Mouse (Mus musculus) G1E (cell line): ENCODE data around the gene Timp3. TPM values are rescaled to one million over a fixed set of nuclear protein-coding genes. Genes with fewer than 3 reads are reported as not detected.

Experiments
- ATAC-seq: 2 replicates; pipeline ENCODE4 v1.8.0; 2016; ENCODE audit warnings: mild to moderate bottlenecking; ENCODE audit not compliant: insufficient number of reproducible peaks, poor library complexity, low FRiP score, severe bottlenecking; ENCODE audit errors: extremely low read depth
- DNase-seq: peaks from one replicate; pipeline ENCODE4 v3.0.0; 2012; ENCODE audit warnings: low spot score
- H3K27me3 ChIP-seq: 2 replicates; pipeline ENCODE4 v1.6.1; 2012; ENCODE audit warnings: mild to moderate bottlenecking, low read length, inconsistent platforms; ENCODE audit not compliant: insufficient read depth
- H3K36me3 ChIP-seq: replicated peaks from 2 replicates; pipeline ENCODE3; 2012; ENCODE audit warnings: mild to moderate bottlenecking, inconsistent platforms
- H3K4me1 ChIP-seq: 2 replicates; pipeline ENCODE4 v1.6.1; 2012; ENCODE audit warnings: low read depth, low read length, inconsistent platforms, mixed read lengths; ENCODE audit not compliant: insufficient read depth
- H3K4me3 ChIP-seq: 2 replicates; pipeline ENCODE4 v1.5.1; 2012; ENCODE audit warnings: low read depth, mild to moderate bottlenecking, inconsistent platforms, low read length, moderate library complexity, mixed read lengths
- H3K9me3 ChIP-seq: replicated peaks from 2 replicates; pipeline ENCODE4 v1.6.1; 2012; ENCODE audit warnings: inconsistent platforms
- CTCF ChIP-seq: IDR thresholded peaks from 2 replicates; pipeline ENCODE4 v1.5.1; 2012; ENCODE audit warnings: low read depth, low read length, inconsistent platforms, mixed read lengths
- GATA1 ChIP-seq: IDR thresholded peaks from 2 replicates; pipeline ENCODE4 v1.6.1; 2012; ENCODE audit warnings: borderline replicate concordance, low read length, inconsistent platforms, mixed read lengths
- GATA2 ChIP-seq: IDR thresholded peaks from 2 replicates; pipeline ENCODE4 v1.6.1; 2012; ENCODE audit warnings: low read depth, low read length, inconsistent platforms, borderline replicate concordance
- POLR2AphosphoS5 ChIP-seq: IDR thresholded peaks from 2 replicates; pipeline ENCODE4 v1.6.1; 2012; ENCODE audit warnings: low read depth, low read length, inconsistent platforms; ENCODE audit not compliant: insufficient replicate concordance
- TAL1 ChIP-seq: conservative IDR thresholded peaks from 2 replicates; pipeline ENCODE4 v1.6.1; 2012; ENCODE audit warnings: low read depth, low read length, inconsistent platforms, mixed read lengths
- polyA plus RNA-seq: library from polyadenylated mRNA; stranded (reverse); fragments of >175 nt; gene quantifications from 2 replicates; pipeline ENCODE4 v1.2.3, GENCODE M21; 2012
- total RNA-seq, 2 experiments: library from RNA; stranded (forward) in 1 of 2; stranded (reverse) in 1 of 2; fragments of 200-1000 nt in 1 of 2; fragments of >200 nt in 1 of 2; fragmentation: Nextera tagmentation in 1 of 2; gene quantifications; 2 replicates each; pipeline ENCODE4 v1.2.3; 2014 to 2017

Gene Timp3
- 90.5 and 110 TPM in 2 replicates for total RNA-seq (2014; fragmentation: Nextera tagmentation)
- total RNA-seq (2017): 14.2 and 15.0 TPM in 2 replicates
- 13.7 and 15.7 TPM in 2 replicates for polyA plus RNA-seq

GRCm38 (mm10) chr10:86300293-86301116, at the start of gene Timp3:
Gene Timp3, plus strand, starts transcription at chr10:86300372.
- Histone ChIP-seq H3K9me3 (peaks cover 8% of the 10 kb centered on the region), H3K4me3 (peak within 1 kb of the TSS; percentile 80), H3K27me3 (no peaks in the 10 kb centered on the region; the same call in 1 of the 2 replicates), H3K4me1 (peaks cover 47% of the 10 kb centered on the region), H3K36me3 (peaks cover 12% of the 10 kb centered on the region)
- DNase-seq: peak; percentile 59
- no peak for TF ChIP-seq GATA2
- ATAC-seq: no peak

GRCm38 (mm10) chr10:86256221-86256620, 44.0 kb upstream of the Timp3 start:
- ATAC-seq: no peak
- H3K36me3 ChIP-seq: no peaks in the 10 kb centered on the region
- no peak for DNase-seq

GRCm38 (mm10) chr10:86257045-86257444, 43.1 kb upstream of the Timp3 start:
- Histone ChIP-seq H3K4me1 (no peaks in the 10 kb centered on the region), H3K36me3 (no peaks in the 10 kb centered on the region), H3K4me3 (no peak overlapping the region), H3K27me3 (no peaks in the 10 kb centered on the region), H3K9me3 (no peaks in the 10 kb centered on the region)
- DNase-seq (no peak), ATAC-seq (no peak)
- TF ChIP-seq POLR2AphosphoS5: no peak

More at GRCm38 (mm10) chr10:86256221-86256620, 44.0 kb upstream of the Timp3 start:
- TF ChIP-seq TAL1 (no peak), CTCF (no peak), GATA2 (no peak), POLR2AphosphoS5 (no peak), GATA1 (no peak)
- no peaks in the 10 kb centered on the region for H3K27me3 ChIP-seq
- H3K9me3 ChIP-seq: no peaks in the 10 kb centered on the region
- no peak overlapping the region for H3K4me3 ChIP-seq
- no peaks in the 10 kb centered on the region for H3K4me1 ChIP-seq

- Histone ChIP-seq H3K36me3 (no peaks in the 10 kb centered on the region), H3K27me3 (no peaks in the 10 kb centered on the region), H3K4me3 (no peak overlapping the region), H3K4me1 (no peaks in the 10 kb centered on the region), H3K9me3 (no peaks in the 10 kb centered on the region)
- DNase-seq (no peak), ATAC-seq (no peak)
- TF ChIP-seq POLR2AphosphoS5: no peak
- no peak for TF ChIP-seq CTCF
- no peak for TF ChIP-seq GATA2
- no peak for TF ChIP-seq GATA1
- no peak for TF ChIP-seq TAL1
Observed at GRCm38 (mm10) chr10:86258046-86258445, 42.1 kb upstream of the Timp3 start.

- Histone ChIP-seq H3K36me3 (no peaks in the 10 kb centered on the region), H3K9me3 (no peaks in the 10 kb centered on the region), H3K4me3 (no peak overlapping the region), H3K4me1 (no peaks in the 10 kb centered on the region), H3K27me3 (no peaks in the 10 kb centered on the region)
- ATAC-seq (no peak), DNase-seq (no peak)
- TF ChIP-seq CTCF (no peak), TAL1 (no peak), POLR2AphosphoS5 (no peak)
Observed at GRCm38 (mm10) chr10:86258992-86259391, 41.2 kb upstream of the Timp3 start.

- H3K9me3 ChIP-seq: peaks cover 3% of the 10 kb centered on the region; the same call in 1 of the 2 replicates
- no peaks in the 10 kb centered on the region for H3K4me1 ChIP-seq
- no peak for DNase-seq
- H3K27me3 ChIP-seq: no peaks in the 10 kb centered on the region
- TF ChIP-seq POLR2AphosphoS5 (no peak), GATA1 (no peak), CTCF (no peak), GATA2 (no peak), TAL1 (no peak)
- ATAC-seq: no peak
- no peaks in the 10 kb centered on the region for H3K36me3 ChIP-seq
- no peak overlapping the region for H3K4me3 ChIP-seq
Observed at GRCm38 (mm10) chr10:86261725-86262124, 38.4 kb upstream of the Timp3 start.

- Histone ChIP-seq H3K36me3 (no peaks in the 10 kb centered on the region), H3K27me3 (no peaks in the 10 kb centered on the region), H3K9me3 (peaks cover 3% of the 10 kb centered on the region; the same call in 1 of the 2 replicates), H3K4me3 (no peak overlapping the region), H3K4me1 (no peaks in the 10 kb centered on the region)
- TF ChIP-seq GATA2: no peak
- DNase-seq: no peak
- ATAC-seq: no peak
Observed at GRCm38 (mm10) chr10:86264618-86265017, 35.6 kb upstream of the Timp3 start.
